Mouse (Mus musculus) lung, adult 18-20 months (tissue): ENCODE results near the gene Trp53i11.
A peak's percentile ranks its signal among the peaks of the same experiment; 100 is the strongest.

Source experiments
- DNase-seq, 2 experiments: peaks; one replicate each; pipeline ENCODE4 v3.0.0; 2022; ENCODE audit warnings: mixed read lengths in 2 of 2

The Trp53i11 gene

DNA sequence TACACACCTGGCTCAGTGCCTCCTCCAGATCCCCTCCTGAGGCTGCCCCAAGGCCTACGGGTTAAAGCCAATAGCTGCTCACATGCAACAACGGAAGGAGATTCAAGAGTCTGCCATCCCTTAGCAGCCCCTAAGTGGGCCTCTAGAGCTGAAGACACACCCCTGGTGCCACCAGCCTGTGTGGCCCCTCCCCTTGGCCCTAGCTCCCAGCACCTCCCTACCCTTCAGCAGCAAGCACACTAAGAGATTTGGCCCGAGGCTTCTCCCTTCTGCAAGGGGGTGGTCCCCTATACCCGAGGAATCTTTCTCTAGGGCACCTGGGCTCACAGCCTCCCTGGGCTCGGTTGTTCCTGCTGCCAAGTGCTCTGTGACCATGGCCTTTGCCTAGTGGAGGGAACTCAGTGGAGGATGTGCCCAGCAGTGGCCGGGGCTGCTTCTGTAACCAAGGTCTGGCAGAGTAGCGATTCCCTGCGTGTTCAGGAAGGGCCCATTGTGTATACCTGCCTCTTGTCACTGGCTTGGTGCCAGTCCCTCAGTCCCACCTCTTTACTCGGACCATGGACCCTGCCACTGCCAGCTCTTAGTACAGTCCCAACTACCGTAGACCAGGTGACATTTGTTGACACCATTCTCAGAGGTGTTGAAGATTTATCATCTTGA is 13.5 kb downstream of the Trp53i11 start:
- DNase-seq: no peak

DNA sequence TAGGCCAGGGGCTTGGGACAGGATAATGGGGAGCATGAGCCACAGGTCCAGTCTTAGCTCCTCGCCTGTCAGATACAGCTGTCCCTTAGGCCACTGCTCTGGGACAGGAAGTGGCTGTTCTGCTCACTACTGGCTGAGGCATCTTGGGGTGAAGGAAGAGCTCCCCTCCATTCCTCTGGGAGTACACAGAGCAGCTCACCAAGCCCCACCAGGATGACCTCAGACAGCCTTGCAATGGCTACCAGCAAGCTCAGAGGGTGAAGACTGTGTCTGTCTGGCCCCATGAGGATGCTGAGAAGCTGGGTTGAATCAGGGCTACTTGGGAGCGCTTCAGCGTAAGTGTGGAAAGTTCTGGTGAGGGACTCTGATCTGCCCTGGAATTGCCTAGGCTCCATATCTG is 14.6 kb downstream of the Trp53i11 start:
- no peak for DNase-seq

GRCm38 (mm10) chr2:93202782-93203181 is 15.4 kb downstream of the Trp53i11 start:
- DNase-seq: no peak

DNA sequence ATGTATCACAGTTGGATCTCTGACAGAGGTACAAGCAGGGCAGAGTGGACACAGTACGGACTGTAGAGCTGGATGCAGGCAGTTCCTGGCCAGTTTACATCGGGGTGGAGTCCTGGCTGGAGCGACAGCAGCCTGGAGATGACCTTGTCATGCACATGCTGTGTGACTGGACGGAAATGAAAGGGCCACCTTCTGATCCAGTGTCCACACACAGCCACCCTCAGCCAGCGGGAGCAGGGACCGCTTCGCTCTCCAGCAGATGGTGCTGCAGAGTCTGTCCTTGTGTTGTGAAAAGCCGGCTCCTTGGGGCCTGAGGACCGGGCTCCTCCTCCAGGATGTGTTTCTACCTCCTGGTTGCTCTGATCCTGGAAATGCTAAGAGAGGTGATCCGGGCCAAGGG is 16.3 kb downstream of the Trp53i11 start:
- DNase-seq: peak; percentile 44 to 52

DNA sequence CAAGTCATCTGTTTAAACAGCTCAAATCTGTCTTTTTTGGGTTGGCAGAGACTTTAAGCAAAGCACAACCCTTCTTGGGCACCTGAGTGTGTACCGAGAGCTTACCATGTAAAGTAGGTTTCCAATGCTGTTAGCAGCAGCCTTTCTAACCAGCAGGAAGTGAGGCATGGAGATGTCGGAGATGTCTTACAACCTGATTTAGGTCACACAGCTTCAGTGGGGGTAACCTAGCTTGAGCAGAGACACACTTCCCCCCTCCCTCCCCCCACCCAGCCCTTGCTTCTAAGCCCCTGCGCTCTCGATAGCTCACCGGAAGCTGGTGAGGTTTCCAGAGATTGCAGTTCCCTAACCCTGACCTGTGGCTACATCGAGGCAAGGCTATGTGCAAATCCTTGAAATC is 17.2 kb downstream of the Trp53i11 start:
- DNase-seq: no peak

- DNase-seq: no peak
Measured at GRCm38 (mm10) chr2:93206126-93206525, 18.8 kb downstream of the Trp53i11 start.

- DNase-seq: no peak
Measured at GRCm38 (mm10) chr2:93212386-93212785, 25.0 kb downstream of the Trp53i11 start.

- no peak for DNase-seq
Measured at GRCm38 (mm10) chr2:93212865-93213264, 25.5 kb downstream of the Trp53i11 start.

DNA sequence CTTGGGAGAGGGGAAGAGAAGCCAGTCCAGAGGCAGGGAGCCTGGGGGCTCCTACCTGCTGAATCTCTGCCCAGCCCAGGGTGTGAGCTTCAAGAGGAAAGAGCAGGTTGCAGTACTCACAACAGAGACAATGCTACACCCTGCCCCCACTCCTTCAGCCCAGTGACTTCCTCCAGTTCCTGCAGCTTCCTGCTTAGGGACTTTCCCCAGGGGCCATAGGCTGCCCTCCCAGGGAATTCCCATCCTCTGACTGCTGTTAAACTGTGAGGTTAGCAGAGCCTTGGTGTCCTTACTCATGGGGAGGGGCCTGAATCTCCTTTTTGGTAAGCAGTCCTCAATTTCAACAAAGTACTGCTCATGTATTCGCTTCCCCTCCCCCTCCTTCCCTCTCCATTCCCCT is 26.8 kb downstream of the Trp53i11 start:
- DNase-seq: peak in 1 of 2 experiments; percentile 49

DNA sequence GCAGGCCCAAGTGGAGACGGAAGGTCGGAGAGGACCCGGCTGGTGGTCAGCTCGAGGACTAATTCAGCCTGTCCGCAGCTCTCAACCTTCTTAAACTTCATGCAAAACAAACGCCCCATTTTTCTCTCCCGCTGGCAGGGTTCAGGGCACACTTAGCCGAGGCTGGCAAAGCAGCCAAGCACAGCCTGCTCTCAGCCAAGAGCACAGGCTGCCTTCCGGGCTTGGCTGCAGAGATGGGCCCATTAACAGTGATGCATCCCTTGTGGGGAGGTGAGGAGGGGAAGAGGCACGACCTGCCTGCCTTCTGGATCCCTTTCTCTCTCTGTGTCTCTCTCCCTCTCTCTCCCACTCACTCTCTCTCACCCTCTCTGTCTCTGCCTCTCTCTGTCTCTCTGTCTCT is 28.4 kb downstream of the Trp53i11 start:
- no peak for DNase-seq

GRCm38 (mm10) chr2:93217015-93217414 is 29.7 kb downstream of the Trp53i11 start:
- DNase-seq: peak; percentile 77 to 82

DNA sequence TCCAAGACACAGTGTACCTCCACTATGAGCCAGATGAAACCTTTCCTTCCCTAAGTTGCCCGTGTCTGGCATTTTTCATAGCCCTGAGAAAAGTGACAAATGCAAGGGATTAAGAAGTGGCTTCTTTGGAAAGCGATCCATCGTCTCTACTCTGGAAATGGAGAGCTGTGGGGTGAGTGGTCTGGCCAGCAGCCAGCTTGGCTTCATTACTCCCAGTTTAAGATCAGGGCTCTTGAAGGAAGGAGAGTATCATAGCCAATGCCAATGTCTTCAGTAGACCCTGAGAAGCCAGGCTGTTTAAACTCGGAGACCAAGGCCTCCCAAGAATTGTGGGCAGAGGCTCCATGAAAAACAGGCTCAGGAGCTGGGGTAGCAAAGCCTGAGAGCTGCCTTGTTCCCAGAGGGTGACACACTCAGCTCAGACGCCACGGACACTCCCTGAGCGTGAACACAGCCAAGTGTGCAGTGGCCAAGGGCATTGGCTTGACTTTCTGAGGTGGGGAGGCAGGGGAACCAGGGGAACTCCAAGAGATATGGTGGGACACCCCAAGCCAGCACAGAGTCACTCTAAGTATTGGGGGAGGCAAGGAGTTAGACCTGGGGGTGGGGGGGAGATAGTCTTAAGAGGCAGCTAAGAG is 31.1 kb downstream of the Trp53i11 start:
- no peak for DNase-seq

GRCm38 (mm10) chr2:93219576-93219975 is 32.2 kb downstream of the Trp53i11 start:
- DNase-seq: no peak

GRCm38 (mm10) chr2:93220447-93220846 is 33.1 kb downstream of the Trp53i11 start:
- no peak for DNase-seq

DNA sequence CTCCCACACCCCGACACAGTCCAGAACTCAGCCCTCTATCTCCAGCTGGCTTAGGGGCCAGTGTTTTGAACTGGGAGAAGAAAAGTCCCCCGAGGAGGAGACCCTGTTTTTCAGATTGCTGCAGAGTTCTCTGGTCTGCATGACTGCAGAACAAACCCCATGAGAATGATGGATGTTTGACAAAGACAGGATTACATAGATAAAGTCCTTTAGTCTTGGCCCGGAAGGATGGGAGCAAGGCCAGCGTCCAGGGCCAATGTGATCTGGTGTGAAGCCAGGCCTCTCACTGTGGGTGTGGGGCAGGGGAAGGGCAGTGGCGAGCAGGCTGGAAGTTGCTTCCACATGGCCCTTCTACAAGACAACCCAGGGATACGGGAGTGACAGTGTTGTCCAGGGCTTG is 36.1 kb downstream of the Trp53i11 start:
- peak in 1 of 2 experiments; percentile 21 for DNase-seq

DNA sequence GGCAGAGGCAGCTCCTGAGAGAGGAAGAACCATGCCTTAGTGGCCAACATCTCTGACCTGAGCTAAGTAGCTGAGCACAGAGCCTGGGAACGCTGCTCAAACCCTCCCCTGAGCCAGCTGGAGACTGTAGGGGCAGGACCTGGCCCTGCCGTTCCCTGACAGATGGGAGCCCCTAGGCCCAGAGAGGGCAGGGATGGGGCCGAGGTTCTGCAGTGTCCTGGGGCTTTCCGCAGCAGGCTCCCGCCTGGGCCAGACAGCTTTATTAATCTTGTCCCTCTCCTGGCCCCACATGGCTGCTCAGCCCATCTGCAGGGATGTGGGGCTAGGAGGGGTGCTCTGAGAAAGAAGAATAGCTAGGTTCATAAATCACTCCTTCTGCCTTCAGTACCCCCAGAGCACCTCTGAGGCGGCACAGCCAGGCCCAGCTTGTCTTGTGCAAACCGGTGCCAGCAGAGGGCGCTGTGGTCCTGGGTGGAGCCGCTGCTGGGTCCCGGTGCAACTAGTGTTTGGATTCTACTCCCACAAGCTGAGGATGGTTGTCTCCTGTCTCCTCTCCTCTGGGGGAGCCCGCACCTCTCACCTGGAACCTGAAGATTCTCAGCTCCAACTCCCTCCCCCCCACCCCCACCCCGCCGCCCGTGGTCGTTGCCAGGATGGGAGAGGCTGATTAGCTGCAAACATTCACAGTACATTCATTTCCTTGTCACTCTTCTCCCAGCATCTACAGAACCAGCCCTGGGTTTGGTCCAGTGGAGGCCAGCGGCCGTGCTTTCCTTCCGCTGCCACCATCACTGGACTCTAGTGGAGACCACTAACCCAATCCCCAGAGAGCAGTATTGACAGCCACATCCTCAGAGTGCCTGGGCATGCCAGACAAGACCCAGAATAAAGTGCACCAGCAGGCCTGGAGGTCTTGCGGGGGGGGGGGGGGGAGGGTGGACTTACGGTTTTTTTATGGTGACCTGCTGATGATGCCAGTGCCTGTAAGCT is 39.6 kb downstream of the Trp53i11 start:
- peak; percentile 67 to 75 for DNase-seq

GRCm38 (mm10) chr2:93227713-93228479 is 40.5 kb downstream of the Trp53i11 start:
- peak; percentile 24 to 41 for DNase-seq

DNA sequence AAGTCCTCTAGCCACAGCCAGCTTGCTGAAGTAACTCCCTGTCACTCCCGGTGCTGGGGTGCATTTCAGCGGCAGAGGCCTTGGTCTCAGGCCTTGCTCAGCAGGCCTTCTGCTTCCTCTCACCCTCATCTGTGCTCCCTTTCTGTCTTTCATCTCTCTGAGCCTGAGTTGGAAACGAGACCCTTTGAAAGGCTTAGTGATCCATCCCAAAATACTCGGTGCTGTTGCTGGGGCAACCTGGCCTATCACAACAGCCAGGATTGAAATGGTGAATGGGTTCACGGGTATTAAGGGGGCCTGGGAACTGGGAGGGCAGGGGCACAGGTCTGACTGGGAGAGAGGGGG is 41.1 kb downstream of the Trp53i11 start:
- DNase-seq: no peak

GRCm38 (mm10) chr2:93232141-93232540 is 44.8 kb downstream of the Trp53i11 start:
- no peak for DNase-seq

DNA sequence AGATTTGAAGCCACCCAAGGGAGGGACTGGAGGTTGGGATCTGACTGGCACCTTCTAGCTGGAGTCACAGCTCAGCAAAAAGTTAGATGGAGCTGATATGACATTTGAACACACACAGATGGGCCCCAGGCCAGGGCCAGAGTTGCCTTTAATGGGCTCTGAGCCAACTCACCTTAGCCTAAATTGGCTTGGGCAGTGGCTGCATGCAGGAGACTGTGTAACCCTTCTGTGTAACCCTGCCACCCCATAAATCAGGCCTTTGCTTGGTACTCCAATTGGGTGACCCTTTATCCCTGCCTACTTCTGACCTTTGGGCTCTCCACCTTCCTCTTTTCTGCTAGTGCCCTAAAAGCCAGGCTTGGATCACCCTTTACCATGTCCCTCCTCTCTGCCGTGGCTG is 49.7 kb downstream of the Trp53i11 start:
- DNase-seq: no peak

DNA sequence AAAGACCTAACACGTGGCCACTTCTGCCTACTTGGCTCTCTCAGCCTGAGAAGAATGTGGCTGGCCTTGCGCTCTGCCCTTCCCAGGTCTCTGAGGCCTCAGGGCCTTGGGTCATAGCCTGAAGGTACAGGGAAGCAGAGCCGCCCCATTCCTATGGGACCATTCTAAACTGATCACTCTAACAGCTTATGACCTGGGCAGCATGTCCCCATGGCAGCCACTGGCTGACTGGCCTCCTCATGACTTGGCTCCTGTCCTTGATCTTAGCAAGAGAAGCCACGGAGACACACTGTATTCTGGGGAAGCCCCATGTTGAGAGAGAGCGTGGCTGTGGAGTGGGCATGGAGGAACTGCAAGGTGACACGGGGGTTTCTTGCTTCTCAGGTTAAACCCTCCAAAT is 51.5 kb downstream of the Trp53i11 start:
- DNase-seq: no peak

- DNase-seq: no peak
Measured at GRCm38 (mm10) chr2:93242166-93242565, 54.8 kb downstream of the Trp53i11 start.
